Mouse (Mus musculus) hindbrain, embryonic 11.5 days (tissue): ENCODE measurements at regions not wholly inside any gene's neighbourhood (a gene's known extent, or its start where the extent isn't known, plus 50 kb on each side); places are given as distances from the start of the nearest gene placed in this dataset.

Source experiments
- ATAC-seq: fragments of 200-750 bp; cut with Nextera tagmentation; 2 replicates; pipeline ENCODE4 v1.8.0; 2017; ENCODE audit warnings: mild to moderate bottlenecking, moderate TSS enrichment, moderate library complexity; ENCODE audit not compliant: low FRiP score
- DNase-seq: peaks from one replicate; pipeline ENCODE4 v3.0.0-alpha.2; 2015; ENCODE audit warnings: low spot score
- H3K27ac ChIP-seq: fragments of 300-500 bp; sonication (generic); 2 replicates; pipeline ENCODE4 v1.5.1; 2014; ENCODE audit warnings: mild to moderate bottlenecking, low read depth, low read length
- H3K27me3 ChIP-seq: fragments of 300-500 bp; sonication (generic); 2 replicates; pipeline ENCODE4 v1.6.1; 2014; ENCODE audit warnings: mild to moderate bottlenecking, low read length, moderate library complexity, mixed read lengths; ENCODE audit not compliant: control insufficient read depth, insufficient read depth
- H3K36me3 ChIP-seq: fragments of 300-500 bp; sonication (generic); 2 replicates; pipeline ENCODE4 v1.6.1; 2014; ENCODE audit warnings: mild to moderate bottlenecking, low read length, moderate library complexity, mixed read lengths; ENCODE audit not compliant: control insufficient read depth, insufficient read depth
- H3K4me1 ChIP-seq: fragments of 300-500 bp; sonication (generic); replicated peaks from 2 replicates; pipeline ENCODE4 v1.6.1; 2014; ENCODE audit warnings: low read length, mixed read lengths; ENCODE audit not compliant: control insufficient read depth, insufficient read depth
- H3K4me2 ChIP-seq: fragments of 300-500 bp; sonication (generic); replicated peaks from 2 replicates; pipeline ENCODE4 v1.6.1; 2014; ENCODE audit warnings: mild to moderate bottlenecking, low read depth, low read length
- H3K4me3 ChIP-seq: fragments of 300-500 bp; sonication (generic); 2 replicates; pipeline ENCODE4 v1.5.1; 2014; ENCODE audit warnings: low read depth, low read length
- H3K9ac ChIP-seq: fragments of 300-500 bp; sonication (generic); 2 replicates; pipeline ENCODE4 v1.6.1; 2014; ENCODE audit warnings: low read depth, low read length
- H3K9me3 ChIP-seq: fragments of 300-500 bp; sonication (generic); 2 replicates; pipeline ENCODE4 v1.6.1; 2016; ENCODE audit warnings: low read length; ENCODE audit not compliant: control insufficient read depth
- WGBS: fragments of 180-500 bp; shearing (Covaris S2); extraction: QIAGEN DNeasy Blood & Tissue Kit; methylation state at CpG from one replicate; pipeline ENCODE4 v1.1.7; 2014; 5-methylcytosine and 5-hydroxymethylcytosine counted together

GRCm38 (mm10) chr6:12140596-12140995 is 233.0 kb downstream of the Phf14 start:
- 78% methylated on average over 2 of the region's 2 CpGs for WGBS
- H3K36me3 ChIP-seq, result no peaks in the 10 kb centered on the region
- H3K4me3 ChIP-seq, result no peak overlapping the region
- H3K27ac ChIP-seq, result no peak overlapping the region
- no peaks in the 10 kb centered on the region for H3K9me3 ChIP-seq
- no peak overlapping the region for H3K4me2 ChIP-seq
- H3K9ac ChIP-seq, result no peak overlapping the region
- no peak for DNase-seq
- no peaks in the 10 kb centered on the region for H3K27me3 ChIP-seq
- no peak for ATAC-seq
- no peaks in the 10 kb centered on the region for H3K4me1 ChIP-seq

- 72% methylated on average over 3 of the region's 3 CpGs for WGBS
- H3K27me3 ChIP-seq, result no peaks in the 10 kb centered on the region
- no peak overlapping the region for H3K27ac ChIP-seq
- H3K36me3 ChIP-seq, result no peaks in the 10 kb centered on the region
- H3K4me2 ChIP-seq, result no peak overlapping the region
- H3K4me3 ChIP-seq, result no peak overlapping the region
- no peak overlapping the region for H3K9ac ChIP-seq
- no peaks in the 10 kb centered on the region for H3K4me1 ChIP-seq
- no peaks in the 10 kb centered on the region for H3K9me3 ChIP-seq
- no peak for ATAC-seq
- DNase-seq, result no peak
Observed at GRCm38 (mm10) chr6:12145216-12145615, 237.6 kb downstream of the Phf14 start.

DNA sequence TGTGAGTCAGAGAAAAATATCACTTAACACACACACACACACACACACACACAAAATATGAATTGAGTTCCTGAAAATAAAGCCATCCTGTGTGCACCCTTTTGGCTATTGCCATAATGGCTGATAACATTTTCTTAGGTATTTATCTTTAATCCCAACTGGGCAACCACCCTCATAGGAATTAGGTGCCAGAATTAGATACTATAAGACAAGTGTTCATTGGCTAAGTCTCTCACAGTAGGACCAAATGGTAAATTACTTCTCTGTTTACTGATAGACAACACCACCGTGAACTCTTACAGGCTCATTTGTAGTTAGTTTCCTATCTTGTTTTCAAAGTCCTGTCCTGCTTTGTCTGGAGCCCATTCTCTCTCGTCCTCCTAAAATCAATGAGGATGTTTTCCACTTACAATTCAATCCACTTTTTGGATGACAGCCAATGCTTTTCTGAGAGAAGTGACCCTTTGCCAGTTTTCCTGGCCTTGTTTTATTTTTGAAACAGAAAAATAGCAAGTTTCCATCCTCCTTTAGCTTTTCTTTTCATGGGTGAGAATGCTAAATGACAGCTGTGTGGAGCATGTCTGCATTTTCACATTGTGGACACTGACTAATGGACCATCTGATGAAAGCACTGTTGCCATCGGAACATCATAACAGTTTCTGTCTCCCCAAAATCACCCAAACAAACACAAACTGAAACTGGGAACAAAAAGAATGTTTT is 243.2 kb downstream of the Phf14 start:
- no peak overlapping the region for H3K27ac ChIP-seq
- no peak for DNase-seq
- H3K4me1 ChIP-seq, result no peaks in the 10 kb centered on the region
- no peak overlapping the region for H3K4me3 ChIP-seq
- no peak for ATAC-seq
- no peaks in the 10 kb centered on the region for H3K36me3 ChIP-seq
- no peak overlapping the region for H3K9ac ChIP-seq
- 78% methylated on average over 3 of the region's 3 CpGs for WGBS
- no peaks in the 10 kb centered on the region for H3K9me3 ChIP-seq
- H3K27me3 ChIP-seq, result no peaks in the 10 kb centered on the region
- no peak overlapping the region for H3K4me2 ChIP-seq

DNA sequence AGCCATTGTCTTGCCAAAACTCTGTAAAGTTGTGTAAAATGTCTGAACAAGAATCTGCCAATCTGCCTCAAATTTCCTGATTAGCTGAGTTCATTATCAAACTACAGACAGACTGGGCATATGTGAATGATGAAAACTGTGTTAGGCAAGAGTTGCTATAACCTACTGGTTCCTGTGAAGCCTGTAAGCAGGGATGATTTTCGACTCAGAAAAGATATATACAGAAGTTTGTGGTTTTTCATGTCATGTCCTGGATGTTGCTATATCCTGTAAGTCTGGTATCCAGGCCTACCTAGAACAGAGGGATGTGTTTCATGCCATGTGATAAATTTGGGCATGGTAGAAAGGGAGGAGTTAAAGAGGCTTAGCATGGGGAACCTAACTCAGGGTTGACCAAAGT is 256.4 kb downstream of the Phf14 start:
- ATAC-seq (no peak), DNase-seq (no peak)
- Histone ChIP-seq H3K36me3 (no peaks in the 10 kb centered on the region), H3K4me2 (no peak overlapping the region), H3K27ac (no peak overlapping the region), H3K9me3 (no peaks in the 10 kb centered on the region), H3K9ac (no peak overlapping the region), H3K27me3 (no peaks in the 10 kb centered on the region), H3K4me1 (no peaks in the 10 kb centered on the region), H3K4me3 (no peak overlapping the region)
- WGBS, result 79% methylated on average over 1 of the region's 1 CpGs

- WGBS, result 93% methylated on average over 1 of the region's 1 CpGs
- no peak overlapping the region for H3K4me3 ChIP-seq
- no peak overlapping the region for H3K27ac ChIP-seq
- DNase-seq (no peak), ATAC-seq (no peak)
- H3K36me3 ChIP-seq, result no peaks in the 10 kb centered on the region
- H3K9ac ChIP-seq, result no peak overlapping the region
- no peaks in the 10 kb centered on the region for H3K4me1 ChIP-seq
- H3K9me3 ChIP-seq, result no peaks in the 10 kb centered on the region
- H3K4me2 ChIP-seq, result no peak overlapping the region
- no peaks in the 10 kb centered on the region for H3K27me3 ChIP-seq
Observed at GRCm38 (mm10) chr6:12168533-12168932, 260.9 kb downstream of the Phf14 start.

DNA sequence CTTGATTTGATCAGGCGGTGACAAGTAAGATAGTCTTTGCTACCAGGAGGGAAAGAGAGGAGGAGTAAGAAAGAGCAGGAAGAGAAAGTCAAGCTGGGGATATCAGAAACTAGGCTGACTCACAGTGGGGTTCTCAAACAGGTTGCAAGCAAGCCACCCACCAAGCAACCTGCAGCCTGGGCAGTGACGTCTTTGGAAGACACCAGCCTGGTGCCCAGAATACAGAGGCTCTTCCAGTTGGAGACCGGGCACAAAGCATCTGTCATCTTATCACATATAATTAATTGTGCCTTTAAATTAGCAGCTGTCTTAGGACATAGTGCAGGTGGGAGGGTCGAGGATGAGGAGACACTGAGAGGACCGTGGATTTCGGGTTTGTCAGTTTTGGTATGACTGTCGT is 261.8 kb downstream of the Phf14 start:
- no peaks in the 10 kb centered on the region for H3K36me3 ChIP-seq
- H3K4me3 ChIP-seq, result no peak overlapping the region
- no peak overlapping the region for H3K9ac ChIP-seq
- H3K27ac ChIP-seq, result no peak overlapping the region
- ATAC-seq (no peak), DNase-seq (no peak)
- no peak overlapping the region for H3K4me2 ChIP-seq
- 73% methylated on average over 7 of the region's 7 CpGs for WGBS
- no peaks in the 10 kb centered on the region for H3K9me3 ChIP-seq
- H3K4me1 ChIP-seq, result no peaks in the 10 kb centered on the region
- H3K27me3 ChIP-seq, result no peaks in the 10 kb centered on the region

DNA sequence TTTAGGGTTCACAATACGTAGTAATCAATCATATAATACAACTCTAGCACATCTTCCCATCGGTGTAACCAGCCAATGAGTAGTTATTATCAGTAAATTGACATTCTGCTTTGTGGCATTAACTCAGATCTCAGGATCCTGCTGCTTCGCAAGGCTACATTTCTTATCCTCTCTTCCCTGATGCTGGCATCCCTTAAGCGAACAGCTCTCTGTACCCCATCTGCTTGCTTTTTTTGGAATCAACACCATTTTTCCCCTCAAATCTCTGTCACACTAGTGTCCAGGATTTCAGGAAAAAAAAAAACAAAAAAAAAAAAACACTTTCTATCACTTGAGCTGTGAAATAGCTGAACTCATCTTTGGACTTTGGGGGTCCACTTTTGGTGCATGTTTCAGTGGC is 263.1 kb downstream of the Phf14 start:
- DNase-seq (no peak), ATAC-seq (no peak)
- Histone ChIP-seq H3K27me3 (no peaks in the 10 kb centered on the region), H3K4me3 (no peak overlapping the region), H3K9me3 (no peaks in the 10 kb centered on the region), H3K9ac (no peak overlapping the region), H3K4me2 (no peak overlapping the region), H3K27ac (no peak overlapping the region), H3K36me3 (no peaks in the 10 kb centered on the region), H3K4me1 (no peaks in the 10 kb centered on the region)
- WGBS, result 87% methylated on average over 4 of the region's 4 CpGs

DNA sequence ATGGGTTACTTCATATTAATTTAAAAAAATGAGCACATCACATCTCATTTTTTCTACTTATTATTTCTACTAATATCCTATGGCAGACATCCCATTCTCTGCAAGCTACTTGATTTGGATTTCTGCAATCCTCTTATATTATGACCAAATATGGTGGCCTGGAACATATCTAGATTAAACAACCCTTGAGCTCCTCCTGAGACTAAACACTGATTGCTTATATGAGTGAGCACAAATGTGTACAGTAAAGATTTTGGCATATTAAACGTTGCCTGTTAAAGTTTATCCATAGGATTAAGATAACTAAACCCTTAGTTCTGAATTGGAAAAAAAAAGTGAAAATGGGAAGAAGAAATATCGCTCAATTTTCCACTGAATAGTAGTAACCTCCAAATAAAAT is 263.6 kb downstream of the Phf14 start:
- ATAC-seq, result no peak
- 88% methylated on average over 2 of the region's 2 CpGs for WGBS
- H3K4me3 ChIP-seq, result no peak overlapping the region

GRCm38 (mm10) chr6:12177996-12178395 is 270.4 kb downstream of the Phf14 start:
- no peaks in the 10 kb centered on the region for H3K36me3 ChIP-seq
- no peaks in the 10 kb centered on the region for H3K4me1 ChIP-seq
- H3K9me3 ChIP-seq, result no peaks in the 10 kb centered on the region
- no peak overlapping the region for H3K27ac ChIP-seq
- DNase-seq (no peak), ATAC-seq (no peak)
- no peak overlapping the region for H3K4me2 ChIP-seq
- no peaks in the 10 kb centered on the region for H3K27me3 ChIP-seq
- H3K9ac ChIP-seq, result no peak overlapping the region
- no peak overlapping the region for H3K4me3 ChIP-seq

More for the DNA sequence above, 263.6 kb downstream of the Phf14 start:
- Histone ChIP-seq H3K36me3 (no peaks in the 10 kb centered on the region), H3K27ac (no peak overlapping the region), H3K4me1 (no peaks in the 10 kb centered on the region), H3K9ac (no peak overlapping the region), H3K9me3 (no peaks in the 10 kb centered on the region), H3K27me3 (no peaks in the 10 kb centered on the region), H3K4me2 (no peak overlapping the region)
- DNase-seq, result no peak
